Mouse (Mus musculus) CH12.LX (cell line): Measurements from ENCODE around the gene Ms4a6b. TPM values are rescaled to one million over a fixed set of nuclear protein-coding genes. Genes with fewer than 3 reads are reported as not detected.

Experiments
- DNase-seq: peaks from one replicate; pipeline ENCODE4 v3.0.0-alpha.2; 2013; ENCODE audit errors: extremely low read depth
- H3K27ac ChIP-seq: 2 replicates; pipeline ENCODE4 v1.5.1; 2012; ENCODE audit warnings: low read depth, mild to moderate bottlenecking, control low read depth, moderate library complexity; ENCODE audit not compliant: insufficient read depth
- H3K27me3 ChIP-seq: replicated peaks from 2 replicates; pipeline ENCODE3; 2012; ENCODE audit warnings: inconsistent platforms
- H3K36me3 ChIP-seq, 2 experiments: replicated peaks in 1 of 2; 2 replicates each; pipeline versions ENCODE3 to v1.6.1; 2012; ENCODE audit warnings: inconsistent platforms in 1 of 2, low read length in 1 of 2, mild to moderate bottlenecking in 1 of 2, mixed read lengths in 1 of 2, moderate library complexity in 1 of 2; ENCODE audit not compliant: control insufficient read depth in 1 of 2, insufficient read depth in 1 of 2
- H3K4me1 ChIP-seq, 2 experiments: 2 replicates each; pipeline ENCODE4 v1.6.1; 2012; ENCODE audit warnings: inconsistent platforms in 1 of 2, moderate library complexity in 1 of 2; ENCODE audit not compliant: insufficient read depth in 2 of 2, control insufficient read depth in 1 of 2
- H3K4me2 ChIP-seq: 2 replicates; pipeline ENCODE4 v1.6.1; 2012; ENCODE audit warnings: low read depth, mild to moderate bottlenecking, control low read depth; ENCODE audit not compliant: poor library complexity, insufficient read depth, severe bottlenecking
- H3K4me3 ChIP-seq, 3 experiments: fragments of 150-350 bp in 1 of 3; sonication (generic) in 1 of 3; replicated peaks in 1 of 3; 2 replicates each; pipeline versions ENCODE3 to v1.5.1; 2011 to 2012; ENCODE audit warnings: low read depth in 2 of 3, low read length in 2 of 3, mild to moderate bottlenecking in 2 of 3, moderate library complexity in 2 of 3, control low read depth in 1 of 3, improper control_type of control experiment in 1 of 3, inconsistent platforms in 1 of 3, mixed read lengths in 1 of 3; ENCODE audit not compliant: poor library complexity in 1 of 3
- H3K79me2 ChIP-seq: replicated peaks from 2 replicates; pipeline ENCODE4 v1.6.1; 2012; ENCODE audit warnings: mild to moderate bottlenecking, moderate library complexity; ENCODE audit not compliant: control insufficient read depth, poor library complexity, insufficient read depth, severe bottlenecking; ENCODE audit errors: extremely low read depth
- H3K9ac ChIP-seq: 2 replicates; pipeline ENCODE4 v1.6.1; 2012; ENCODE audit warnings: low read depth, mild to moderate bottlenecking, control low read depth, moderate library complexity; ENCODE audit not compliant: insufficient read depth
- H3K9me3 ChIP-seq: replicated peaks from 2 replicates; pipeline ENCODE3; 2012; ENCODE audit warnings: low read length, inconsistent platforms, mixed read lengths
- CHD2 ChIP-seq: IDR thresholded peaks from 2 replicates; pipeline ENCODE4 v1.6.1; 2011; ENCODE audit warnings: low read length, improper control_type of control experiment
- EP300 ChIP-seq: IDR thresholded peaks from 2 replicates; pipeline ENCODE4 v1.6.1; 2011; ENCODE audit warnings: low read length, improper control_type of control experiment
- ETS1 ChIP-seq: conservative IDR thresholded peaks from 2 replicates; pipeline ENCODE4 v1.6.1; 2012; ENCODE audit warnings: low read depth, mild to moderate bottlenecking, inconsistent platforms, low read length, improper control_type of control experiment, moderate library complexity
- GABPA ChIP-seq: IDR thresholded peaks from 2 replicates; pipeline ENCODE4 v1.6.1; 2012; ENCODE audit warnings: low read depth, low read length, improper control_type of control experiment, inconsistent platforms; ENCODE audit not compliant: insufficient replicate concordance
- IRF4 ChIP-seq: IDR thresholded peaks from 2 replicates; pipeline ENCODE4 v1.6.1; 2014; ENCODE audit warnings: low read depth, mild to moderate bottlenecking, inconsistent platforms, low read length, improper control_type of control experiment
- JUN ChIP-seq: IDR thresholded peaks from 2 replicates; pipeline ENCODE4 v1.6.1; 2011; ENCODE audit warnings: low read depth, mild to moderate bottlenecking, low read length, improper control_type of control experiment, moderate library complexity; ENCODE audit not compliant: insufficient read depth
- JUND ChIP-seq: conservative IDR thresholded peaks from 2 replicates; pipeline ENCODE4 v1.6.1; 2011; ENCODE audit warnings: low read depth, low read length, improper control_type of control experiment
- MAFK ChIP-seq: IDR thresholded peaks from 2 replicates; pipeline ENCODE4 v1.6.1; 2011; ENCODE audit warnings: low read length, improper control_type of control experiment; ENCODE audit not compliant: insufficient replicate concordance
- MAX ChIP-seq: IDR thresholded peaks from 2 replicates; pipeline ENCODE4 v1.6.1; 2011; ENCODE audit warnings: low read length, improper control_type of control experiment
- MAZ ChIP-seq: IDR thresholded peaks from 2 replicates; pipeline ENCODE4 v1.6.1; 2012; ENCODE audit warnings: low read depth, mild to moderate bottlenecking, inconsistent platforms, low read length, improper control_type of control experiment, moderate library complexity
- MEF2A ChIP-seq: IDR thresholded peaks from 2 replicates; pipeline ENCODE4 v1.6.1; 2014; ENCODE audit warnings: low read depth, mild to moderate bottlenecking, inconsistent platforms, low read length, improper control_type of control experiment, borderline replicate concordance
- MXI1 ChIP-seq: IDR thresholded peaks from 2 replicates; pipeline ENCODE4 v1.6.1; 2011; ENCODE audit warnings: mild to moderate bottlenecking, low read depth, low read length, improper control_type of control experiment
- MYC ChIP-seq: IDR thresholded peaks from 2 replicates; pipeline ENCODE4 v1.6.1; 2011; ENCODE audit warnings: low read depth, mild to moderate bottlenecking, improper control_type of control experiment, low read length
- NRF1 ChIP-seq: IDR thresholded peaks from 2 replicates; pipeline ENCODE4 v1.6.1; 2014; ENCODE audit warnings: low read depth, mild to moderate bottlenecking, inconsistent platforms, low read length, improper control_type of control experiment, moderate library complexity
- PAX5 ChIP-seq: IDR thresholded peaks from 2 replicates; pipeline ENCODE4 v1.6.1; 2012; ENCODE audit warnings: low read length, inconsistent platforms, mixed read lengths
- POLR2A ChIP-seq: IDR thresholded peaks from 2 replicates; pipeline ENCODE4 v1.6.1; 2011; ENCODE audit warnings: low read depth, mild to moderate bottlenecking, improper control_type of control experiment, low read length
- RAD21 ChIP-seq: IDR thresholded peaks from 2 replicates; pipeline ENCODE4 v1.6.1; 2011; ENCODE audit warnings: low read depth, mild to moderate bottlenecking, low read length, improper control_type of control experiment, moderate library complexity
- RCOR1 ChIP-seq: conservative IDR thresholded peaks from 2 replicates; pipeline ENCODE4 v1.6.1; 2012; ENCODE audit warnings: low read depth, mild to moderate bottlenecking, inconsistent platforms, low read length, improper control_type of control experiment
- SMC3 ChIP-seq: IDR thresholded peaks from 2 replicates; pipeline ENCODE4 v1.6.1; 2011; ENCODE audit warnings: low read depth, low read length, improper control_type of control experiment
- TCF12 ChIP-seq: IDR thresholded peaks from 2 replicates; pipeline ENCODE4 v1.6.1; 2014; ENCODE audit warnings: low read depth, mild to moderate bottlenecking, inconsistent platforms, low read length, improper control_type of control experiment
- UBTF ChIP-seq: IDR thresholded peaks from 2 replicates; pipeline ENCODE4 v1.6.1; 2012; ENCODE audit warnings: low read depth, mild to moderate bottlenecking, inconsistent platforms, low read length, improper control_type of control experiment, moderate library complexity
- ZC3H11A ChIP-seq: IDR thresholded peaks from 2 replicates; pipeline ENCODE4 v1.6.1; 2012; ENCODE audit warnings: low read depth, mild to moderate bottlenecking, inconsistent platforms, low read length, improper control_type of control experiment
- ZKSCAN1 ChIP-seq: IDR thresholded peaks from 2 replicates; pipeline ENCODE4 v1.6.1; 2012; ENCODE audit warnings: low read depth, inconsistent platforms, low read length, improper control_type of control experiment, borderline replicate concordance
- ZNF384 ChIP-seq: IDR thresholded peaks from 2 replicates; pipeline ENCODE4 v1.6.1; 2012; ENCODE audit warnings: low read depth, low read length, improper control_type of control experiment, inconsistent platforms
- dilution Hi-C: fragments of 300-500 bp; cut with MboI; formaldehyde crosslinking; loops from 2 replicates; pipeline ENCODE4 v1.14.3; 2020; ENCODE audit warnings: low sequenced_read_pairs; ENCODE audit not compliant: extremely low pct_unique_long_range_greater_than_20kb, extremely low pct_ligation_motif_present
- in situ Hi-C: fragments of 300-500 bp; cut with MboI; formaldehyde crosslinking; loops from 3 replicates; pipeline ENCODE4 v1.14.3; 2019; ENCODE audit warnings: low sequenced_read_pairs, low pct_ligation_motif_present, low pct_unique_long_range_greater_than_20kb, mixed read lengths
- polyA plus RNA-seq: library from polyadenylated mRNA; unstranded; fragments of >175 nt; gene quantifications from 2 replicates; pipeline ENCODE4 v1.2.1, GENCODE M21; 2012; ENCODE audit warnings: low read depth; ENCODE audit not compliant: insufficient read length
- total RNA-seq, 2 experiments: library from RNA; depleted of rRNA; stranded (reverse); fragments of 300-350 nt in 1 of 2; fragments of >200 nt in 1 of 2; gene quantifications; 2 replicates each; pipeline ENCODE4 v1.2.3; 2012 to 2014

Ms4a6b gene
- total and polyA plus RNA-seq, 3 experiments = 0.55 to 1.9 (median 1.6) TPM

DNA sequence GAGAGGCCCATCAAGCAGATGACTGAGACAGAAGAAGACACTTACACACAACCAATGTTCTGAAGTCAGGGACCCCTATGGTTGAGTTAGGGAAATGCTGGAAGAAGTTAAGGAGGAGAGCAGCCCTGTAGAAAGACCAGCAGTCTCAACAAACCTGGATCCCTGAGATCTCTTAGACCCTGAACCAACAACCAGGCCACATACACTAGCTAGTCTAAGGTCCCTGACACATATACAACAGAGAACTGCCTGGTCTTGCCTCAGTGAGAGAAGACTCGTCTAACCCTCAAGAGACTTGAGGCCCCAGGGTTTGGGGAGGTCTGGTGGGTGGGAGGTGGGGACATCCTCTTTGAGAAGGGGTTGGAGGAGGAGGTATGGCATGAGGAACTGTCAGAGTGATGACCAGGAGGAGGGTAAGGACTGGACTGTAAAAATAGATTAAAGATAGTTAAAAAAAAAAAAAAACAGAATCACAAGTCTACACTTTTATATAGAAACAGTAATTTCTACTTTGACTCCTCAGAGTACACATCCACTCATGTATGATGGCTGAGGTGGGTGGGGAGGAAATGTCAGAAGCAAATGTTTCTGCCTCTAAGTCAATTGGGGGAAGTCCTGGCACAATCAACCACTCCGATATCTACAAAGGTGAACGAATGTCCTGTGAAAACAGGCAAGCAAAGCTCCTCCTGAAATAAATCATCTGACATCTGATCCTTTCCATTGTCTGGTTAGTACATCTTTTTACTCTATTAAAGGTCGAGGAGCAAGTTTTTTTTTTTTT is 24.7 kb upstream of the Ms4a6b start:
- dilution Hi-C loops (no loop called here), in situ Hi-C loops (no loop called here)
- H3K9ac ChIP-seq = no peak overlapping the region
- no peak overlapping the region; the same call in 1 of the 2 replicates for H3K27ac ChIP-seq
- peak; percentile 51 for DNase-seq
- no peaks in the 10 kb centered on the region for H3K36me3 ChIP-seq
- H3K4me3 ChIP-seq = no peak overlapping the region
- no peaks in the 10 kb centered on the region for H3K9me3 ChIP-seq
- no peaks in the 10 kb centered on the region for H3K27me3 ChIP-seq
- H3K79me2 ChIP-seq = no peaks in the 10 kb centered on the region
- H3K4me2 ChIP-seq = no peak overlapping the region
- peaks cover 20 to 49% of the 10 kb centered on the region in 2 experiments; a peak in 3 of 4 replicates for H3K4me1 ChIP-seq
- TF ChIP-seq ETS1 (no peak), RCOR1 (no peak), IRF4 (0 out of 2 replicates have a peak, but pooled peaks have one; percentile 8), GABPA (no peak), SMC3 (no peak), EP300 (no peak), UBTF (no peak), PAX5 (no peak), ZNF384 (peak; percentile 15; the same call in 1 of the 2 replicates), MAFK (no peak)

DNA sequence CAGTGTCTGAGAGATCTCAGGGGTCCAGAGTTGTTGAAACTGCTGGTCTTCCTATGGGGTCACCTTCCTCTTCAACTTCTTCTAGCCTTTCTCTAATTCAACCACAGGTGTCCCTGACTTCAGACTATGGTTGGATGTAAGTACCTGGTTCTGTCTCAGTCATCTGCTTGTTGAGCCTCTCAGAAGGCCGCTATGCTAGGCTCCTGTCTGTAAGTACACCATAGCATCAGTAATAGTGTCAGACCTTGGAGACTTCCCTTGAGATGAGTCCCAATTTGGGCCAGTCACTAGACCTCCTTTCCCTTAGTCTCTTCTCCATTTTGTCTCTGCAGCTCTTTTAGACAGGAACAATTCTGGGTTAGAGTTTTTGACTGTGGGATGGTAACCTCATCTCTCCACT is 23.6 kb upstream of the Ms4a6b start:
- H3K4me3 ChIP-seq = no peak overlapping the region
- in situ Hi-C loops = no loop called here
- dilution Hi-C loops = no loop called here
- peak overlapping the region; percentile 26; the same call in 1 of the 2 replicates for H3K27ac ChIP-seq
- no peak overlapping the region for H3K4me2 ChIP-seq
- H3K4me1 ChIP-seq = peaks cover 20 to 52% of the 10 kb centered on the region in 2 experiments; a peak in 3 of 4 replicates
- H3K36me3 ChIP-seq = no peaks in the 10 kb centered on the region
- H3K27me3 ChIP-seq = no peaks in the 10 kb centered on the region
- H3K79me2 ChIP-seq = no peaks in the 10 kb centered on the region
- H3K9ac ChIP-seq = no peak overlapping the region
- TF ChIP-seq EP300 = no peak
- DNase-seq = no peak
- H3K9me3 ChIP-seq = no peaks in the 10 kb centered on the region

DNA sequence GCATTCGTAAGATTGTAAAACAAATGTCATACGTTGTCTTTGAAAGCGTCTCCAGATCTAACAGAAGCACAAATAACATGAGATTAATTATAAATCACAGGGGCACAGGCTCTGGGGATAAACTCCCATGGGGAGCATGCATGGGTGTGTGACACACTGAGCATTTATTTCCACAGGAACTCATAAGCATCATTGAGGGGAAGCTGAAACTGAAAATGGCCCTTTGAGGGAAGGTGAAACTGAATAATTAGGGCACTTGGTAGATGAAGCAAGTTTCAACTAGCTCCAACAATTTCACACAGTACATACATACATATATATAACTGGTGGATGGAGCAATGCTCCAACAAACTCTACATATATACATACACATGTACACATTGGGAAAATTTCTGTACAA is 21.8 kb upstream of the Ms4a6b start:
- dilution Hi-C loops (no loop called here), in situ Hi-C loops (no loop called here)
- DNase-seq = peak; percentile 69
- Histone ChIP-seq H3K4me1 (peaks cover 20 to 52% of the 10 kb centered on the region in 2 experiments; a peak in 3 of 4 replicates), H3K9me3 (no peaks in the 10 kb centered on the region), H3K9ac (no peak overlapping the region), H3K79me2 (no peaks in the 10 kb centered on the region), H3K36me3 (no peaks in the 10 kb centered on the region), H3K27me3 (no peaks in the 10 kb centered on the region), H3K4me2 (peak overlapping the region; percentile 38; the same call in 1 of the 2 replicates), H3K4me3 (no peak overlapping the region), H3K27ac (no peak overlapping the region)
- TF ChIP-seq MYC = 0 out of 2 replicates have a peak, but pooled peaks have one; percentile 53
- TF ChIP-seq CHD2 = peak; percentile 55
- TF ChIP-seq RCOR1 = no peak
- TF ChIP-seq POLR2A = no peak
- TF ChIP-seq ZC3H11A = no peak
- TF ChIP-seq MXI1 = no peak
- TF ChIP-seq MAX = no peak
- TF ChIP-seq TCF12 = peak; percentile 61
- TF ChIP-seq RAD21 = no peak
- peak; percentile 94 for TF ChIP-seq EP300
- no peak for TF ChIP-seq ZKSCAN1
- peak; percentile 85 for TF ChIP-seq IRF4
- TF ChIP-seq MEF2A = peak; percentile 72; the same call in 1 of the 2 replicates
- 0 out of 2 replicates have a peak, but pooled peaks have one; percentile 70 for TF ChIP-seq JUN
- TF ChIP-seq MAZ = 0 out of 2 replicates have a peak, but pooled peaks have one; percentile 37
- no peak for TF ChIP-seq NRF1
- TF ChIP-seq JUND = peak; percentile 53
